In the genomic region with DNA sequence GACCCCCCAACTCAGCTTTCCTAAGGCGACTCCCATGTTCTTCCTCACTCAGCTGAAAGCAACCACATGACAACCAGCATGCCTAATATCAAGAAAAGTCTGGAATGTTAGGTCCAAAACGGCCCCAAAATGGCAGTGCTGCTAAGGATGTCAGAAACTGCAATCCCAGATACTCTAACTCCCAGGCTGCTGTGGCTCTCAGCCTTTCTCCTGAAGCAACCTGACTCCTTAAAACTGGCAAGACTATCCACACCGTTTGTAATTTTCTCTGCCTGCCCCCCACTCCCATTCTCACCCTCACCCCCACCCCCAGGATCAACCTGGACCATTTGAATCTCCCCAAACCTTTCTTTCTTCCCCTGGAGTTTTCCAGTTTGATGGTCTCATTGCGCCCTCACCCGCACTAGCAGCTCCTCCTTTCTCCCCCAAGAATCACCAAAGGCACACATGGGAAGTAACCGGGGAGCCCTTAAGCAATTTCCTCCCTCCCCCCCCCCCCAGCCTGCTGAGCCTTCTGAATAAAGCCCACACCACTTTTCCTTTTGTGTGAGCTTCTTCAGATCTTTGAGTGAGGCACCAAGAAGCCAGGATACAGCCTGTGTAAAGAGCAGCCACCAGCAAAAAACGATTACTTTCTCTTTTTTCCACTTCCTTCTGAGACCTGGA, we compare ENCODE assay signal across 11 mouse cellular contexts.
A peak's percentile ranks its signal among the peaks of the same experiment; 100 is the strongest.
DNase-seq lines count a peak whose midpoint lies in the region; ATAC-seq lines count a peak whose summit lies in the region.
"Had no signal": no experiment of that assay in that cellular context is flagged by ENCODE, and none has a peak within 500 bp of the region (broad histone marks: within the 10 kb centered on the region; RNA-seq: fewer than 3 reads in every experiment).

No protein-coding gene starts in this region.

- no peaks in the 10 kb centered on the region for H3K9me3 ChIP-seq in limb, embryonic 12.5 days
- no peaks in the 10 kb centered on the region for H3K9me3 ChIP-seq in limb, embryonic 10.5 days (replicated peaks)
- no peaks in the 10 kb centered on the region for H3K9me3 ChIP-seq in midbrain, embryonic 15.5 days
- H3K9me3 ChIP-seq: liver, embryonic 15.5 days had no signal

- no peak overlapping the region for H3K4me3 ChIP-seq in limb, embryonic 12.5 days (replicated peaks)
- no peak overlapping the region for H3K4me3 ChIP-seq in limb, embryonic 10.5 days
- H3K4me3 ChIP-seq in midbrain, embryonic 15.5 days: no peak overlapping the region
- H3K4me3 ChIP-seq: erythroblast, embryonic 14.5 days; liver, embryonic 15.5 days had no signal

- H3K36me3 ChIP-seq in limb, embryonic 12.5 days: no peaks in the 10 kb centered on the region
- H3K36me3 ChIP-seq in limb, embryonic 10.5 days: no peaks in the 10 kb centered on the region
- H3K36me3 ChIP-seq in midbrain, embryonic 15.5 days (replicated peaks): no peaks in the 10 kb centered on the region
- H3K36me3 ChIP-seq: liver, embryonic 15.5 days had no signal

- H3K27ac ChIP-seq in limb, embryonic 12.5 days: no peak overlapping the region
- no peak overlapping the region for H3K27ac ChIP-seq in limb, embryonic 10.5 days
- H3K27ac ChIP-seq in midbrain, embryonic 15.5 days: no peak overlapping the region; the same call in 1 of the 2 replicates
- H3K27ac ChIP-seq: liver, embryonic 15.5 days had no signal

- 31% methylated on average over 7 of the region's 7 CpGs for WGBS in limb, embryonic 12.5 days
- 39% methylated on average over 7 of the region's 7 CpGs for WGBS in limb, embryonic 10.5 days
- 7% methylated on average over 7 of the region's 7 CpGs for WGBS in midbrain, embryonic 15.5 days

- H3K4me1 ChIP-seq in limb, embryonic 12.5 days (replicated peaks): peaks cover 10% of the 10 kb centered on the region; the same call in 1 of the 2 replicates
- peaks cover 31% of the 10 kb centered on the region for H3K4me1 ChIP-seq in limb, embryonic 10.5 days
- H3K4me1 ChIP-seq in midbrain, embryonic 15.5 days: peaks cover 16% of the 10 kb centered on the region
- H3K4me1 ChIP-seq: liver, embryonic 15.5 days had no signal

- 0 out of 2 replicates have a peak, but pooled peaks cover 6% of the 10 kb centered on the region for H3K27me3 ChIP-seq in limb, embryonic 12.5 days
- peaks cover 7% of the 10 kb centered on the region; the same call in 1 of the 2 replicates for H3K27me3 ChIP-seq in limb, embryonic 10.5 days (ENCODE audit: low read depth, poor library complexity, severe bottlenecking)
- H3K27me3 ChIP-seq in midbrain, embryonic 15.5 days (replicated peaks): 0 out of 2 replicates have a peak, but pooled peaks cover 3% of the 10 kb centered on the region
- H3K27me3 ChIP-seq: liver, embryonic 15.5 days had no signal

- H3K4me2 ChIP-seq in limb, embryonic 12.5 days: peak overlapping the region; percentile 28
- peak overlapping the region; percentile 36 for H3K4me2 ChIP-seq in midbrain, embryonic 15.5 days
- H3K4me2 ChIP-seq: liver, embryonic 15.5 days had no signal

- ATAC-seq in limb, embryonic 12.5 days (ENCODE audit: insufficient number of reproducible peaks, insufficient read depth, low FRiP score, low TSS enrichment, low read depth): no peak
- peak; percentile 40 for ATAC-seq in granulocyte monocyte progenitor cell, adult 5-6 weeks (replicated peaks; ENCODE audit: poor library complexity, severe bottlenecking)
- peak; percentile 63 for ATAC-seq in midbrain, embryonic 15.5 days (replicated peaks)
- ATAC-seq: intestine, embryonic 16.5 days had no signal

- no peak for DNase-seq in limb, embryonic 10.5 days (ENCODE audit: low spot score)
- peak; percentile 34 for DNase-seq in embryo, embryonic 9.5 days (ENCODE audit: extremely low spot score)
- DNase-seq in urinary bladder, postnatal 4 days (ENCODE audit: low spot score in 2 of 2): no peak
- no peak for DNase-seq in urinary bladder, adult 18-20 months (ENCODE audit: low spot score in 2 of 2)
- no peak for DNase-seq in ovary, postnatal 36 days (ENCODE audit: low spot score)

- no peak overlapping the region for H3K9ac ChIP-seq in limb, embryonic 12.5 days (replicated peaks)
- no peak overlapping the region for H3K9ac ChIP-seq in midbrain, embryonic 15.5 days
- H3K9ac ChIP-seq: liver, embryonic 15.5 days had no signal
